Mouse (Mus musculus): ENCODE results near the gene Myh9.
A peak's percentile ranks its signal among the peaks of the same experiment; 100 is the strongest.

- TF ChIP-seq HCFC1 (IDR thresholded peaks at IDR 0.05; ENCODE audit: borderline replicate concordance, insufficient read depth, low read length) (0 out of 2 replicates have a peak, but pooled peaks have one; percentile 32), ZNF384 (IDR thresholded peaks at IDR 0.05; ENCODE audit: low read depth, low read length) (no peak), CHD2 (IDR thresholded peaks at IDR 0.05; ENCODE audit: low read depth, low read length) (peak; percentile 50; the same call in 1 of the 2 replicates), MAFK (IDR thresholded peaks at IDR 0.05; ENCODE audit: insufficient read depth, low read depth, low read length) (no peak)
Observed at GRCm38 (mm10) chr15:77847826-77848225, 5.9 kb upstream of the Myh9 start.

All from ES-E14 (cell line).